Mouse (Mus musculus): ENCODE measurements around the gene Hs1bp3. TPM values are rescaled to one million over a fixed set of nuclear protein-coding genes. Genes with fewer than 3 reads are reported as not detected.

Hs1bp3 gene
- polyA plus RNA-seq, 1 experiment, result 3.2 TPM

GRCm38 (mm10) chr12:8333617-8334016 lies 20.4 kb downstream of the Hs1bp3 start:
- peaks cover 2% of the 10 kb centered on the region; the same call in 1 of the 2 replicates for H3K4me1 ChIP-seq (ENCODE audit: control insufficient read depth, insufficient read depth, low read length)
- H3K27ac ChIP-seq (ENCODE audit: control insufficient read depth, insufficient read depth, low read depth, low read length, poor library complexity), result no peak overlapping the region
- no peak overlapping the region for H3K4me3 ChIP-seq (replicated peaks; ENCODE audit: control insufficient read depth, low read depth, low read length)
- no peak for TF ChIP-seq POLR2A (IDR thresholded peaks at IDR 0.05; ENCODE audit: borderline replicate concordance, control insufficient read depth, low read depth, low read length)
- TF ChIP-seq CTCF (IDR thresholded peaks at IDR 0.05; ENCODE audit: control insufficient read depth, insufficient read depth, low read length), result no peak
- WGBS, result 86% methylated on average over 8 of the region's 8 CpGs

GRCm38 (mm10) chr12:8334261-8334660 lies 21.0 kb downstream of the Hs1bp3 start:
- WGBS, result 83% methylated on average over 4 of the region's 4 CpGs
- peaks cover 2% of the 10 kb centered on the region; the same call in 1 of the 2 replicates for H3K4me1 ChIP-seq (ENCODE audit: control insufficient read depth, insufficient read depth, low read length)
- no peak overlapping the region for H3K4me3 ChIP-seq (replicated peaks; ENCODE audit: control insufficient read depth, low read depth, low read length)
- no peak for TF ChIP-seq POLR2A (IDR thresholded peaks at IDR 0.05; ENCODE audit: borderline replicate concordance, control insufficient read depth, low read depth, low read length)
- no peak for TF ChIP-seq CTCF (IDR thresholded peaks at IDR 0.05; ENCODE audit: control insufficient read depth, insufficient read depth, low read length)
- no peak overlapping the region for H3K27ac ChIP-seq (ENCODE audit: control insufficient read depth, insufficient read depth, low read depth, low read length, poor library complexity)

- H3K4me1 ChIP-seq (ENCODE audit: control insufficient read depth, insufficient read depth, low read length), result peaks cover 2% of the 10 kb centered on the region; the same call in 1 of the 2 replicates
- no peak for TF ChIP-seq CTCF (IDR thresholded peaks at IDR 0.05; ENCODE audit: control insufficient read depth, insufficient read depth, low read length)
- TF ChIP-seq POLR2A (IDR thresholded peaks at IDR 0.05; ENCODE audit: borderline replicate concordance, control insufficient read depth, low read depth, low read length), result no peak
- H3K4me3 ChIP-seq (replicated peaks; ENCODE audit: control insufficient read depth, low read depth, low read length), result no peak overlapping the region
- H3K27ac ChIP-seq (ENCODE audit: control insufficient read depth, insufficient read depth, low read depth, low read length, poor library complexity), result no peak overlapping the region
- 37% methylated on average over 2 of the region's 2 CpGs for WGBS
Observed at GRCm38 (mm10) chr12:8335503-8335902, 22.3 kb downstream of the Hs1bp3 start.

GRCm38 (mm10) chr12:8336601-8337285 lies 23.5 kb downstream of the Hs1bp3 start:
- H3K4me1 ChIP-seq (ENCODE audit: control insufficient read depth, insufficient read depth, low read length), result peaks cover 2% of the 10 kb centered on the region; the same call in 1 of the 2 replicates
- H3K4me3 ChIP-seq (replicated peaks; ENCODE audit: control insufficient read depth, low read depth, low read length), result no peak overlapping the region
- no peak overlapping the region for H3K27ac ChIP-seq (ENCODE audit: control insufficient read depth, insufficient read depth, low read depth, low read length, poor library complexity)
- TF ChIP-seq POLR2A (IDR thresholded peaks at IDR 0.05; ENCODE audit: borderline replicate concordance, control insufficient read depth, low read depth, low read length), result no peak
- no peak for TF ChIP-seq CTCF (IDR thresholded peaks at IDR 0.05; ENCODE audit: control insufficient read depth, insufficient read depth, low read length)
- 80% methylated on average over 10 of the region's 10 CpGs for WGBS

GRCm38 (mm10) chr12:8337286-8338060 lies 24.2 kb downstream of the Hs1bp3 start:
- WGBS, result 71% methylated on average over 12 of the region's 12 CpGs
- H3K4me3 ChIP-seq (replicated peaks; ENCODE audit: control insufficient read depth, low read depth, low read length), result no peak overlapping the region
- H3K4me1 ChIP-seq (ENCODE audit: control insufficient read depth, insufficient read depth, low read length), result peaks cover 2% of the 10 kb centered on the region; the same call in 1 of the 2 replicates
- no peak overlapping the region for H3K27ac ChIP-seq (ENCODE audit: control insufficient read depth, insufficient read depth, low read depth, low read length, poor library complexity)
- no peak for TF ChIP-seq CTCF (IDR thresholded peaks at IDR 0.05; ENCODE audit: control insufficient read depth, insufficient read depth, low read length)
- no peak for TF ChIP-seq POLR2A (IDR thresholded peaks at IDR 0.05; ENCODE audit: borderline replicate concordance, control insufficient read depth, low read depth, low read length)

GRCm38 (mm10) chr12:8338491-8338890 lies 25.3 kb downstream of the Hs1bp3 start:
- H3K4me1 ChIP-seq (ENCODE audit: control insufficient read depth, insufficient read depth, low read length), result peaks cover 2% of the 10 kb centered on the region; the same call in 1 of the 2 replicates
- 65% methylated on average over 4 of the region's 4 CpGs for WGBS
- no peak for TF ChIP-seq CTCF (IDR thresholded peaks at IDR 0.05; ENCODE audit: control insufficient read depth, insufficient read depth, low read length)
- TF ChIP-seq POLR2A (IDR thresholded peaks at IDR 0.05; ENCODE audit: borderline replicate concordance, control insufficient read depth, low read depth, low read length), result no peak
- no peak overlapping the region for H3K4me3 ChIP-seq (replicated peaks; ENCODE audit: control insufficient read depth, low read depth, low read length)
- no peak overlapping the region for H3K27ac ChIP-seq (ENCODE audit: control insufficient read depth, insufficient read depth, low read depth, low read length, poor library complexity)

GRCm38 (mm10) chr12:8338918-8339317 lies 25.7 kb downstream of the Hs1bp3 start:
- 90% methylated on average over 8 of the region's 8 CpGs for WGBS
- H3K4me1 ChIP-seq (ENCODE audit: control insufficient read depth, insufficient read depth, low read length), result peaks cover 2% of the 10 kb centered on the region; the same call in 1 of the 2 replicates
- no peak overlapping the region for H3K4me3 ChIP-seq (replicated peaks; ENCODE audit: control insufficient read depth, low read depth, low read length)
- no peak overlapping the region for H3K27ac ChIP-seq (ENCODE audit: control insufficient read depth, insufficient read depth, low read depth, low read length, poor library complexity)
- no peak for TF ChIP-seq POLR2A (IDR thresholded peaks at IDR 0.05; ENCODE audit: borderline replicate concordance, control insufficient read depth, low read depth, low read length)
- TF ChIP-seq CTCF (IDR thresholded peaks at IDR 0.05; ENCODE audit: control insufficient read depth, insufficient read depth, low read length), result no peak

GRCm38 (mm10) chr12:8339591-8340319 lies 26.5 kb downstream of the Hs1bp3 start:
- Histone ChIP-seq H3K4me1 (ENCODE audit: control insufficient read depth, insufficient read depth, low read length) (peaks cover 2% of the 10 kb centered on the region; the same call in 1 of the 2 replicates), H3K4me3 (replicated peaks; ENCODE audit: control insufficient read depth, low read depth, low read length) (no peak overlapping the region), H3K27ac (ENCODE audit: control insufficient read depth, insufficient read depth, low read depth, low read length, poor library complexity) (no peak overlapping the region)
- WGBS, result 85% methylated on average over 13 of the region's 13 CpGs
- TF ChIP-seq CTCF (IDR thresholded peaks at IDR 0.05; ENCODE audit: control insufficient read depth, insufficient read depth, low read length) (no peak), POLR2A (IDR thresholded peaks at IDR 0.05; ENCODE audit: borderline replicate concordance, control insufficient read depth, low read depth, low read length) (no peak)
